Mouse (Mus musculus) forebrain, embryonic 11.5 days (tissue): ENCODE data around the gene Vsx1. TPM values are rescaled to one million over a fixed set of nuclear protein-coding genes. Genes with fewer than 3 reads are reported as not detected.

ENCODE experiments used
- polyA plus RNA-seq: library from polyadenylated mRNA; unstranded; fragments of >200 nt; fragmentation: Nextera tagmentation; extraction: Ambion mirVana; gene quantifications from 2 replicates; pipeline ENCODE4 v1.2.1, GENCODE M21; 2014

Gene Vsx1
- polyA plus RNA-seq, 1 experiment from 2014 or later = 0.08 TPM

Other genes starting within 250 kb of the Vsx1 start
- 8.1 and 9.9 TPM in 2 replicates for gene Zfp442, start 237.9 kb downstream of the Vsx1 start, polyA plus RNA-seq
- not detected in 2 replicates for gene Zfp345, start 204.3 kb downstream of the Vsx1 start, polyA plus RNA-seq
- gene Cst7, start 118.9 kb downstream of the Vsx1 start, polyA plus RNA-seq = 0.91 TPM in 1 of 2 replicates, not detected in the other
- 38.4 and 38.9 TPM in 2 replicates for gene Apmap, start 80.8 kb downstream of the Vsx1 start, polyA plus RNA-seq
- 46.6 and 46.8 TPM in 2 replicates for gene Acss1, start 20.9 kb downstream of the Vsx1 start, polyA plus RNA-seq
- gene Entpd6, start 59.7 kb upstream of the Vsx1 start, polyA plus RNA-seq = 27.0 and 28.8 TPM in 2 replicates
- 55.6 and 59.4 TPM in 2 replicates for gene Pygb, start 97.4 kb upstream of the Vsx1 start, polyA plus RNA-seq
- 54.2 and 57.9 TPM in 2 replicates for gene Abhd12, start 215.4 kb upstream of the Vsx1 start, polyA plus RNA-seq
- 80.7 and 84.0 TPM in 2 replicates for gene Gins1, start 216.0 kb upstream of the Vsx1 start, polyA plus RNA-seq